Mouse (Mus musculus): Measurements from ENCODE around the gene Galnt12.

DNA sequence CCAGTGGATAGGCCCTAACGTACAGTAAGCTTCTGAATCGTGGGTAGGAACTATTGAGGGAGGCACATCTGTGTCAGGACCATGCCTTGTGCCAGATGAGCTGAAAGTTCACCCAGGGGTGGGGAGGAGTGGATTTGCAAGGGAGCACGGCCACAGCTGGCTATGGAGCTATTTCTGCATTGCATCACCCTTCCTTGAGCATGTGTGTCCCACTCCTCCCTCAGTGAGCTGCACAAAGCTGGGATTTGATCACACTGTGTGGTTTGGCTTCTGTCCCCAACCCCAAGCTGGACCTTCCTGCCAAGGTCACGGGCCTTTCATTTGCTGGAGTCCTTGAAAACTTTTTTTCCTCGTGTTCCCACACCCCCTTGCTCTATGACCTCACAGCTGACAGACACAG is 45.8 kb downstream of the Galnt12 start:
- TF ChIP-seq POLR2A (IDR thresholded peaks at IDR 0.05; ENCODE audit: insufficient read length, low read depth) (no peak), MYOG (IDR thresholded peaks at IDR 0.05; ENCODE audit: control insufficient read depth in 1 of 3, insufficient read depth in 1 of 3, insufficient read length in 2 of 3, low read depth in 2 of 3) (no peak), SRF (IDR thresholded peaks at IDR 0.05; ENCODE audit: control insufficient read depth, insufficient read length, low read depth) (no peak)

All from myocyte (in vitro differentiated cells).